Mouse (Mus musculus) MEL (cell line): ENCODE measurements around the gene Ephb2. TPM values are rescaled to one million over a fixed set of nuclear protein-coding genes. Genes with fewer than 3 reads are reported as not detected.

Experiments used
- DNase-seq: peaks from one replicate; pipeline ENCODE4 v3.0.0; 2011; ENCODE audit warnings: low read depth, low spot score
- H3K27ac ChIP-seq: 2 replicates; pipeline ENCODE4 v1.5.1; 2012; ENCODE audit warnings: low read depth, mild to moderate bottlenecking, control low read depth, low read length, moderate library complexity; ENCODE audit not compliant: control insufficient read depth
- H3K27me3 ChIP-seq, 2 experiments: fragments of 150-350 bp in 1 of 2; sonication (generic) in 1 of 2; 2 replicates each; pipeline ENCODE4 v1.6.1; 2012; ENCODE audit warnings: low read length in 2 of 2, mild to moderate bottlenecking in 2 of 2, improper control_type of control experiment in 1 of 2, moderate library complexity in 1 of 2; ENCODE audit not compliant: insufficient read depth in 2 of 2, control insufficient read depth in 1 of 2
- H3K36me3 ChIP-seq, 2 experiments: 2 replicates each; pipeline ENCODE4 v1.6.1; 2012 to 2014; ENCODE audit warnings: low read length in 2 of 2, improper control_type of control experiment in 1 of 2, inconsistent platforms in 1 of 2, mild to moderate bottlenecking in 1 of 2; ENCODE audit not compliant: insufficient read depth in 2 of 2, control insufficient read depth in 1 of 2
- H3K4me1 ChIP-seq, 2 experiments: fragments of 150-350 bp in 1 of 2; sonication (generic) in 1 of 2; 2 replicates each; pipeline ENCODE4 v1.6.1; 2012; ENCODE audit warnings: low read length in 2 of 2, improper control_type of control experiment in 1 of 2, mild to moderate bottlenecking in 1 of 2; ENCODE audit not compliant: insufficient read depth in 2 of 2, control insufficient read depth in 1 of 2
- H3K4me3 ChIP-seq, 2 experiments: fragments of 150-350 bp in 1 of 2; sonication (generic) in 1 of 2; 2 replicates each; pipeline ENCODE4 v1.5.1; 2012; ENCODE audit warnings: low read depth in 2 of 2, low read length in 2 of 2, mild to moderate bottlenecking in 2 of 2, moderate library complexity in 2 of 2, control low read depth in 1 of 2, improper control_type of control experiment in 1 of 2; ENCODE audit not compliant: control insufficient read depth in 1 of 2, insufficient read depth in 1 of 2
- H3K79me2 ChIP-seq: 2 replicates; pipeline ENCODE4 v1.6.1; 2012; ENCODE audit warnings: mild to moderate bottlenecking, low read length, moderate library complexity; ENCODE audit not compliant: control insufficient read depth, poor library complexity, insufficient read depth
- H3K9ac ChIP-seq: 2 replicates; pipeline ENCODE4 v1.6.1; 2012; ENCODE audit warnings: low read depth, mild to moderate bottlenecking, control low read depth, low read length, moderate library complexity; ENCODE audit not compliant: control insufficient read depth, poor library complexity, severe bottlenecking
- H3K9me3 ChIP-seq: fragments of 150-350 bp; sonication (generic); replicated peaks from 2 replicates; pipeline ENCODE4 v1.6.1; 2012; ENCODE audit warnings: mild to moderate bottlenecking, low read length, improper control_type of control experiment, moderate library complexity; ENCODE audit not compliant: insufficient read depth
- BHLHE40 ChIP-seq: IDR thresholded peaks from 2 replicates; pipeline ENCODE4 v1.6.1; 2012; ENCODE audit warnings: low read depth, mild to moderate bottlenecking, inconsistent platforms, low read length, improper control_type of control experiment, borderline replicate concordance
- CTCF ChIP-seq, 3 experiments: IDR thresholded peaks in 2 of 3; conservative IDR thresholded peaks in 1 of 3; 2 replicates each; pipeline ENCODE4 v1.5.1; 2011 to 2012; ENCODE audit warnings: low read length in 3 of 3, low read depth in 2 of 3, mild to moderate bottlenecking in 2 of 3, improper control_type of control experiment in 1 of 3, inconsistent platforms in 1 of 3, mixed read lengths in 1 of 3, moderate library complexity in 1 of 3; ENCODE audit not compliant: control insufficient read depth in 1 of 3, insufficient read depth in 1 of 3, poor library complexity in 1 of 3, severe bottlenecking in 1 of 3
- E2F4 ChIP-seq: IDR thresholded peaks from 2 replicates; pipeline ENCODE4 v1.6.1; 2011; ENCODE audit warnings: low read depth, low read length, improper control_type of control experiment, borderline replicate concordance
- ETS1 ChIP-seq: IDR thresholded peaks from 2 replicates; pipeline ENCODE4 v1.6.1; 2012; ENCODE audit warnings: low read depth, mild to moderate bottlenecking, inconsistent platforms, low read length, improper control_type of control experiment, moderate library complexity
- GABPA ChIP-seq: IDR thresholded peaks from 2 replicates; pipeline ENCODE4 v1.6.1; 2012; ENCODE audit warnings: low read depth, mild to moderate bottlenecking, inconsistent platforms, low read length, improper control_type of control experiment, moderate library complexity
- GATA1 ChIP-seq: IDR thresholded peaks from 2 replicates; pipeline ENCODE4 v1.6.1; 2011; ENCODE audit warnings: low read depth, low read length, improper control_type of control experiment
- HCFC1 ChIP-seq: IDR thresholded peaks from 2 replicates; pipeline ENCODE4 v1.6.1; 2012; ENCODE audit warnings: low read depth, mild to moderate bottlenecking, inconsistent platforms, low read length, improper control_type of control experiment, moderate library complexity
- JUND ChIP-seq: IDR thresholded peaks from 2 replicates; pipeline ENCODE4 v1.6.1; 2011; ENCODE audit warnings: low read depth, mild to moderate bottlenecking, improper control_type of control experiment, low read length
- MAFK ChIP-seq: IDR thresholded peaks from 2 replicates; pipeline ENCODE4 v1.6.1; 2011; ENCODE audit warnings: low read depth, mild to moderate bottlenecking, low read length, improper control_type of control experiment, borderline replicate concordance
- MAX ChIP-seq: IDR thresholded peaks from 2 replicates; pipeline ENCODE4 v1.6.1; 2011; ENCODE audit warnings: low read length, improper control_type of control experiment
- MEF2A ChIP-seq: IDR thresholded peaks from 2 replicates; pipeline ENCODE4 v1.6.1; 2014; ENCODE audit warnings: low read depth, mild to moderate bottlenecking, inconsistent platforms, low read length, improper control_type of control experiment; ENCODE audit not compliant: poor library complexity, insufficient replicate concordance, severe bottlenecking; ENCODE audit errors: extremely low read depth
- MXI1 ChIP-seq: IDR thresholded peaks from 2 replicates; pipeline ENCODE4 v1.6.1; 2011; ENCODE audit warnings: mild to moderate bottlenecking, low read depth, low read length, improper control_type of control experiment
- MYC ChIP-seq: IDR thresholded peaks from 2 replicates; pipeline ENCODE4 v1.6.1; 2011; ENCODE audit warnings: low read depth, mild to moderate bottlenecking, low read length, improper control_type of control experiment, moderate library complexity
- NRF1 ChIP-seq: IDR thresholded peaks from 2 replicates; pipeline ENCODE4 v1.6.1; 2014; ENCODE audit warnings: low read depth, mild to moderate bottlenecking, inconsistent platforms, low read length, improper control_type of control experiment, moderate library complexity; ENCODE audit not compliant: poor library complexity, insufficient read depth, severe bottlenecking
- POLR2A ChIP-seq, 2 experiments: IDR thresholded peaks; 2 replicates each; pipeline ENCODE4 v1.6.1; 2011 to 2012; ENCODE audit warnings: low read length in 2 of 2, mild to moderate bottlenecking in 2 of 2, control low read depth in 1 of 2, improper control_type of control experiment in 1 of 2, low read depth in 1 of 2, moderate library complexity in 1 of 2; ENCODE audit not compliant: control insufficient read depth in 1 of 2, insufficient read depth in 1 of 2, poor library complexity in 1 of 2
- POLR2AphosphoS2 ChIP-seq: IDR thresholded peaks from 2 replicates; pipeline ENCODE4 v1.6.1; 2011; ENCODE audit warnings: low read length, improper control_type of control experiment
- POLR2AphosphoS5 ChIP-seq: IDR thresholded peaks from 2 replicates; pipeline ENCODE4 v1.6.1; 2012; ENCODE audit warnings: low read depth, borderline replicate concordance, mild to moderate bottlenecking, inconsistent platforms, low read length, moderate library complexity, mixed read lengths
- RCOR1 ChIP-seq: IDR thresholded peaks from 2 replicates; pipeline ENCODE4 v1.6.1; 2012; ENCODE audit warnings: low read depth, mild to moderate bottlenecking, inconsistent platforms, low read length, improper control_type of control experiment
- SMC3 ChIP-seq: IDR thresholded peaks from 2 replicates; pipeline ENCODE4 v1.6.1; 2011; ENCODE audit warnings: low read depth, low read length, improper control_type of control experiment
- TAL1 ChIP-seq: IDR thresholded peaks from 2 replicates; pipeline ENCODE4 v1.6.1; 2012; ENCODE audit warnings: mild to moderate bottlenecking, inconsistent platforms, low read length, moderate library complexity, mixed read lengths
- TBP ChIP-seq: IDR thresholded peaks from 2 replicates; pipeline ENCODE4 v1.8.0; 2011; ENCODE audit warnings: low read depth, low read length, improper control_type of control experiment
- TCF12 ChIP-seq: IDR thresholded peaks from 2 replicates; pipeline ENCODE4 v1.6.1; 2014; ENCODE audit warnings: low read depth, mild to moderate bottlenecking, inconsistent platforms, low read length, improper control_type of control experiment, moderate library complexity
- USF1 ChIP-seq: IDR thresholded peaks from 2 replicates; pipeline ENCODE4 v1.6.1; 2014; ENCODE audit warnings: low read depth, mild to moderate bottlenecking, inconsistent platforms, low read length, improper control_type of control experiment, moderate library complexity
- USF2 ChIP-seq, 2 experiments: IDR thresholded peaks; 2 replicates each; pipeline ENCODE4 v1.6.1; 2011 to 2012; ENCODE audit warnings: improper control_type of control experiment in 2 of 2, low read length in 2 of 2, borderline replicate concordance in 1 of 2, inconsistent platforms in 1 of 2, low read depth in 1 of 2, mild to moderate bottlenecking in 1 of 2; ENCODE audit not compliant: insufficient read depth in 1 of 2
- ZC3H11A ChIP-seq: IDR thresholded peaks from 2 replicates; pipeline ENCODE4 v1.6.1; 2012; ENCODE audit warnings: low read depth, mild to moderate bottlenecking, inconsistent platforms, low read length, improper control_type of control experiment
- ZKSCAN1 ChIP-seq: IDR thresholded peaks from 2 replicates; pipeline ENCODE4 v1.6.1; 2012; ENCODE audit warnings: low read depth, mild to moderate bottlenecking, inconsistent platforms, low read length, improper control_type of control experiment, moderate library complexity
- ZNF384 ChIP-seq: IDR thresholded peaks from 2 replicates; pipeline ENCODE4 v1.6.1; 2012; ENCODE audit warnings: low read depth, mild to moderate bottlenecking, inconsistent platforms, low read length, improper control_type of control experiment
- polyA plus RNA-seq, 2 experiments: library from polyadenylated mRNA; stranded (reverse) in 1 of 2; unstranded in 1 of 2; fragments of >175 nt in 1 of 2; fragments of >200 nt in 1 of 2; gene quantifications; 2 replicates each; pipeline versions ENCODE4 v1.2.1 to v1.2.4; 2012; ENCODE audit warnings: low replicate concordance in 2 of 2, low read depth in 1 of 2; ENCODE audit not compliant: insufficient read length in 2 of 2, insufficient read depth in 1 of 2, missing spikeins in 1 of 2
- total RNA-seq: library from RNA; depleted of rRNA; stranded (reverse); fragments of 300-350 nt; gene quantifications from 2 replicates; pipeline ENCODE4 v1.2.3, GENCODE M21; 2012

The Ephb2 gene
- total and polyA plus RNA-seq, 3 experiments: 1.9 to 4.1 TPM; not detected in 1

DNA sequence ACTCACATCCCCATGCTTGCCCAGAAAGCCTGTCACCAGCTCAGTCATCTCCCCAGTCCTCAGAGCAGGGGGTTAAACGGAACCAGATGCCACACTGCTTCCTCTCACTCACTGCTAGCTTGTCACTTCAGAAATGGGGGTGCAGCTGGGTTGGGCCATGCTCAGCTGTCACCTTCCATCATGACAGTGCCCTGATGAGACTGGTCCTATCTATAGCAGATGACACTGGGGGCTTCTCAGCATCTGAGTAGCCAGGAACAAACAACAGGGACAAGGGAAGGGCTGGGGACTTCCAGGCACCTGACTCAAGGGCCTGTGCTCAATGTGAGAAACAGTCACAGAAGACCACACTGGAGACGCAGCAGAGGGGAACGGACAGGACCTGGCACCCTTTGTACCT is 122.4 kb downstream of the Ephb2 start:
- no peaks in the 10 kb centered on the region for H3K79me2 ChIP-seq
- peak; percentile 39 for DNase-seq
- no peaks in the 10 kb centered on the region for H3K27me3 ChIP-seq
- H3K9me3 ChIP-seq: no peaks in the 10 kb centered on the region
- no peak overlapping the region for H3K4me3 ChIP-seq
- H3K36me3 ChIP-seq: peaks cover 0 to 4% of the 10 kb centered on the region in 2 experiments; a peak in 1 of 4 replicates
- H3K4me1 ChIP-seq: peaks cover 5 to 10% of the 10 kb centered on the region in 2 experiments
- no peak overlapping the region for H3K9ac ChIP-seq
- no peak overlapping the region for H3K27ac ChIP-seq
- TF ChIP-seq ZNF384: no peak
- TF ChIP-seq POLR2AphosphoS2: no peak
- no peak for TF ChIP-seq MYC
- no peak for TF ChIP-seq USF2 (IDR thresholded peaks at IDR 0.05; ENCODE audit: borderline replicate concordance in 1 of 2, insufficient read depth in 1 of 2, low read depth in 1 of 2, low read length in 2 of 2)
- no peak for TF ChIP-seq HCFC1
- no peak for TF ChIP-seq RCOR1
- TF ChIP-seq ETS1: no peak
- TF ChIP-seq ZC3H11A: no peak
- TF ChIP-seq POLR2A (IDR thresholded peaks at IDR 0.05; ENCODE audit: control insufficient read depth in 1 of 2, insufficient read depth in 1 of 2, low read depth in 1 of 2, low read length in 2 of 2, poor library complexity in 1 of 2): no peak
- TF ChIP-seq MXI1: no peak

- Histone ChIP-seq H3K27ac (peak overlapping the region; percentile 78), H3K36me3 (peaks cover 0 to 2% of the 10 kb centered on the region in 2 experiments; a peak in 1 of 4 replicates), H3K9ac (peak overlapping the region; percentile 64), H3K79me2 (no peaks in the 10 kb centered on the region), H3K9me3 (no peaks in the 10 kb centered on the region), H3K4me1 (peaks cover 5 to 7% of the 10 kb centered on the region in 2 experiments), H3K27me3 (no peaks in the 10 kb centered on the region), H3K4me3 (peak overlapping the region; percentile 41 to 56)
- peak; percentile 72 for DNase-seq
- no peak for TF ChIP-seq ZNF384
- TF ChIP-seq ZC3H11A: no peak
- TF ChIP-seq CTCF (IDR thresholded peaks at IDR 0.05 in 2 of 3, conservative IDR thresholded peaks at IDR 0.05 in 1 of 3; ENCODE audit: control insufficient read depth in 1 of 3, insufficient read depth in 1 of 3, low read depth in 2 of 3, low read length in 3 of 3, poor library complexity in 1 of 3, severe bottlenecking in 1 of 3): no peak
- TF ChIP-seq RCOR1: peak; percentile 73; the same call in 1 of the 2 replicates
- no peak for TF ChIP-seq USF2 (IDR thresholded peaks at IDR 0.05; ENCODE audit: borderline replicate concordance in 1 of 2, insufficient read depth in 1 of 2, low read depth in 1 of 2, low read length in 2 of 2)
- TF ChIP-seq BHLHE40: peak; percentile 97
- TF ChIP-seq TCF12: peak; percentile 56
- no peak for TF ChIP-seq MYC
- no peak for TF ChIP-seq TAL1
- TF ChIP-seq GABPA: no peak
- TF ChIP-seq GATA1: peak; percentile 87
- no peak for TF ChIP-seq MEF2A
- no peak for TF ChIP-seq JUND
- no peak for TF ChIP-seq HCFC1
- TF ChIP-seq MAFK: no peak
- TF ChIP-seq NRF1: no peak
- TF ChIP-seq USF1: no peak
- TF ChIP-seq E2F4: no peak
- no peak for TF ChIP-seq SMC3
- TF ChIP-seq POLR2A (IDR thresholded peaks at IDR 0.05; ENCODE audit: control insufficient read depth in 1 of 2, insufficient read depth in 1 of 2, low read depth in 1 of 2, low read length in 2 of 2, poor library complexity in 1 of 2): peak in 1 of 2 experiments; percentile 50; a peak in 1 of 4 replicates
- peak; percentile 68 for TF ChIP-seq ETS1
- TF ChIP-seq MAX: no peak
- no peak for TF ChIP-seq POLR2AphosphoS5
- TF ChIP-seq TBP: peak; percentile 76; the same call in 1 of the 2 replicates
- no peak for TF ChIP-seq ZKSCAN1
Measured at GRCm38 (mm10) chr4:136711985-136712768, 123.6 kb downstream of the Ephb2 start.
